Mouse (Mus musculus): ENCODE data around the gene Ly6g6e. TPM values are rescaled to one million over a fixed set of nuclear protein-coding genes. Genes with fewer than 3 reads are reported as not detected.

Ly6g6e gene
- polyA plus RNA-seq, 1 experiment from 2014 or later: not detected

- H3K9me3 ChIP-seq (replicated peaks): no peaks in the 10 kb centered on the region
- 74% methylated on average over 12 of the region's 12 CpGs for WGBS
- peaks cover 40% of the 10 kb centered on the region for H3K4me1 ChIP-seq
- H3K9ac ChIP-seq: peak overlapping the region; percentile 79
- ATAC-seq (ENCODE audit: low FRiP score): 0 out of 2 replicates have a peak, but pooled peaks have one; percentile 3
- peak overlapping the region; percentile 55 for H3K4me3 ChIP-seq
- peaks cover 24% of the 10 kb centered on the region for H3K36me3 ChIP-seq
- peak overlapping the region; percentile 93 for H3K27ac ChIP-seq
- H3K4me2 ChIP-seq (replicated peaks): peak overlapping the region; percentile 79
- H3K27me3 ChIP-seq: no peaks in the 10 kb centered on the region
Measured at GRCm38 (mm10) chr17:35052271-35052798, 24.4 kb upstream of the Ly6g6e start.

- H3K4me1 ChIP-seq: peaks cover 33% of the 10 kb centered on the region
- no peak overlapping the region for H3K4me2 ChIP-seq (replicated peaks)
- H3K36me3 ChIP-seq: peaks cover 31% of the 10 kb centered on the region
- no peak for ATAC-seq (ENCODE audit: low FRiP score)
- 93% methylated on average over 7 of the region's 7 CpGs for WGBS
- no peaks in the 10 kb centered on the region for H3K9me3 ChIP-seq (replicated peaks)
- H3K27me3 ChIP-seq: no peaks in the 10 kb centered on the region
- H3K27ac ChIP-seq: no peak overlapping the region
- no peak overlapping the region for H3K4me3 ChIP-seq
- no peak overlapping the region for H3K9ac ChIP-seq
Measured at GRCm38 (mm10) chr17:35055691-35056495, 20.8 kb upstream of the Ly6g6e start.

GRCm38 (mm10) chr17:35057090-35057489 lies 19.6 kb upstream of the Ly6g6e start:
- H3K9me3 ChIP-seq (replicated peaks): no peaks in the 10 kb centered on the region
- no peak overlapping the region for H3K4me3 ChIP-seq
- no peak overlapping the region for H3K4me2 ChIP-seq (replicated peaks)
- peaks cover 35% of the 10 kb centered on the region for H3K4me1 ChIP-seq
- 76% methylated on average over 3 of the region's 3 CpGs for WGBS
- H3K27me3 ChIP-seq: no peaks in the 10 kb centered on the region
- H3K9ac ChIP-seq: no peak overlapping the region
- H3K36me3 ChIP-seq: peaks cover 42% of the 10 kb centered on the region
- no peak overlapping the region; the same call in 1 of the 2 replicates for H3K27ac ChIP-seq
- no peak for ATAC-seq (ENCODE audit: low FRiP score)

- H3K4me2 ChIP-seq (replicated peaks): peak overlapping the region; percentile 99
- H3K36me3 ChIP-seq: peaks cover 52% of the 10 kb centered on the region
Measured at GRCm38 (mm10) chr17:35058316-35058715, 18.4 kb upstream of the Ly6g6e start.

GRCm38 (mm10) chr17:35058911-35059892 lies 17.5 kb upstream of the Ly6g6e start, which contains the start of gene Ddah2:
TSS of gene Ddah2 (plus strand) at chr17:35059035.
- Histone ChIP-seq H3K4me3 (peak within 1 kb of the TSS; percentile 73), H3K27me3 (peaks cover 14% of the 10 kb centered on the region), H3K4me2 (replicated peaks) (peak within 1 kb of the TSS; percentile 99), H3K4me1 (peaks cover 31% of the 10 kb centered on the region), H3K36me3 (peaks cover 46% of the 10 kb centered on the region), H3K9ac (peak within 1 kb of the TSS; percentile 89), H3K9me3 (replicated peaks) (no peaks in the 10 kb centered on the region), H3K27ac (peak within 1 kb of the TSS; percentile 92)
- ATAC-seq (ENCODE audit: low FRiP score): peak; percentile 91
- under 1% methylated on average over 57 of the region's 57 CpGs for WGBS

More at GRCm38 (mm10) chr17:35058316-35058715, 18.4 kb upstream of the Ly6g6e start:
- Histone ChIP-seq H3K27ac (peak overlapping the region; percentile 92; the same call in 1 of the 2 replicates), H3K9ac (peak overlapping the region; percentile 89), H3K27me3 (peaks cover 5% of the 10 kb centered on the region), H3K4me1 (peaks cover 29% of the 10 kb centered on the region), H3K4me3 (peak overlapping the region; percentile 73), H3K9me3 (replicated peaks) (no peaks in the 10 kb centered on the region)
- 65% methylated on average over 9 of the region's 9 CpGs for WGBS
- peak; percentile 6; the same call in 1 of the 2 replicates for ATAC-seq (ENCODE audit: low FRiP score)

GRCm38 (mm10) chr17:35060071-35060470 lies 16.6 kb upstream of the Ly6g6e start:
- Histone ChIP-seq H3K9me3 (replicated peaks) (no peaks in the 10 kb centered on the region), H3K36me3 (peaks cover 40% of the 10 kb centered on the region), H3K27ac (no peak overlapping the region), H3K4me3 (peak overlapping the region; percentile 73), H3K4me1 (peaks cover 40% of the 10 kb centered on the region), H3K4me2 (replicated peaks) (peak overlapping the region; percentile 99), H3K27me3 (peaks cover 23% of the 10 kb centered on the region), H3K9ac (peak overlapping the region; percentile 89)
- WGBS: 27% methylated on average over 14 of the region's 14 CpGs
- ATAC-seq (ENCODE audit: low FRiP score): no peak

GRCm38 (mm10) chr17:35060737-35061297 lies 15.9 kb upstream of the Ly6g6e start:
- H3K27me3 ChIP-seq: peaks cover 30% of the 10 kb centered on the region
- H3K27ac ChIP-seq: no peak overlapping the region
- H3K4me1 ChIP-seq: peaks cover 47% of the 10 kb centered on the region
- H3K4me3 ChIP-seq: peak overlapping the region; percentile 73
- peak overlapping the region; percentile 89; the same call in 1 of the 2 replicates for H3K9ac ChIP-seq
- H3K36me3 ChIP-seq: peaks cover 34% of the 10 kb centered on the region
- peak overlapping the region; percentile 99 for H3K4me2 ChIP-seq (replicated peaks)
- ATAC-seq (ENCODE audit: low FRiP score): no peak
- no peaks in the 10 kb centered on the region for H3K9me3 ChIP-seq (replicated peaks)
- WGBS: 55% methylated on average over 22 of the region's 22 CpGs

GRCm38 (mm10) chr17:35061299-35061698 lies 15.4 kb upstream of the Ly6g6e start:
- no peak for ATAC-seq (ENCODE audit: low FRiP score)
- WGBS: 83% methylated on average over 8 of the region's 8 CpGs
- Histone ChIP-seq H3K9ac (no peak overlapping the region), H3K9me3 (replicated peaks) (no peaks in the 10 kb centered on the region), H3K27ac (no peak overlapping the region), H3K36me3 (peaks cover 29% of the 10 kb centered on the region), H3K4me1 (peaks cover 50% of the 10 kb centered on the region), H3K4me3 (peak overlapping the region; percentile 73; the same call in 1 of the 2 replicates), H3K4me2 (replicated peaks) (0 out of 2 replicates have a peak overlapping the region, but pooled peaks have one; percentile 15), H3K27me3 (peaks cover 34% of the 10 kb centered on the region)

GRCm38 (mm10) chr17:35063466-35063865 lies 13.2 kb upstream of the Ly6g6e start:
- no peaks in the 10 kb centered on the region for H3K9me3 ChIP-seq (replicated peaks)
- H3K4me3 ChIP-seq: no peak overlapping the region
- H3K4me1 ChIP-seq: peaks cover 47% of the 10 kb centered on the region
- H3K9ac ChIP-seq: no peak overlapping the region
- no peak overlapping the region for H3K4me2 ChIP-seq (replicated peaks)
- peaks cover 28% of the 10 kb centered on the region for H3K36me3 ChIP-seq
- no peak for ATAC-seq (ENCODE audit: low FRiP score)
- H3K27me3 ChIP-seq: peaks cover 52% of the 10 kb centered on the region
- WGBS: 90% methylated on average over 3 of the region's 3 CpGs
- H3K27ac ChIP-seq: no peak overlapping the region

- peaks cover 28% of the 10 kb centered on the region for H3K36me3 ChIP-seq
- H3K4me1 ChIP-seq: peaks cover 43% of the 10 kb centered on the region
- peak overlapping the region; percentile 57 for H3K4me2 ChIP-seq (replicated peaks)
- WGBS: 33% methylated on average over 10 of the region's 10 CpGs
- peak overlapping the region; percentile 25; the same call in 1 of the 2 replicates for H3K4me3 ChIP-seq
- ATAC-seq (ENCODE audit: low FRiP score): no peak
- peaks cover 52% of the 10 kb centered on the region for H3K27me3 ChIP-seq
- no peak overlapping the region; the same call in 1 of the 2 replicates for H3K9ac ChIP-seq
- no peaks in the 10 kb centered on the region for H3K9me3 ChIP-seq (replicated peaks)
- no peak overlapping the region for H3K27ac ChIP-seq
Measured at GRCm38 (mm10) chr17:35064378-35064877, 12.3 kb upstream of the Ly6g6e start.

Measured in hindbrain, embryonic 12.5 days (tissue).